27 mouse cellular contexts compared by ENCODE assay signal in the genomic region with DNA sequence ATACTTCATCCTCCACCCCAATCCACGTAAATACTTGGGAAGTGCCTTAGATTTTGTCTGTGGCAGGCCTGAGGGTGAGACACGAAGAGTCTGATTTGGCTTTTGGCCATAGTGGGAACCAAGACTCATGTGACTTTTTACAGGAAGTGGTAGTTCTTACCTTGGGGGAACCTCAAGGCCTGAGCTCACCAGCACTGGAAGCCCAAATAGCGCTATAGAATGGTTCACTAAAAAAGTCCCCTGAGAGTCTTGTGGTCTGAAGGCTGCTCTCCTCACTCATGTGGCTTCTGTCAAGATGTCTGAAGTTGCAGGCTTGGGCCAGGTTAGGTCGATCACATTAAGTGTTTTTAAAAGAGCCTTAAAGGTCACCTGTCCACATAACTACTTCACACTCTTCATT. TPM values are rescaled to one million over a fixed set of nuclear protein-coding genes. Genes with fewer than 3 reads are reported as not detected.
A peak's percentile ranks its signal among the peaks of the same experiment; 100 is the strongest.
DNase-seq lines count a peak whose midpoint lies in the region; ATAC-seq and TF ChIP-seq lines count a peak whose summit lies in the region.
"Had no signal": no experiment of that assay in that cellular context is flagged by ENCODE, and none has a peak within 500 bp of the region (broad histone marks: within the 10 kb centered on the region; RNA-seq: fewer than 3 reads in every experiment).

No protein-coding gene starts in this region.

- DNase-seq in A20 (ENCODE audit: low read depth, low spot score) = peak; percentile 32
- DNase-seq in CD4-positive helper T cell, adult 2 months (ENCODE audit: low read depth, low spot score) = peak; percentile 61
- peak; percentile 73 to 80 for DNase-seq in natural killer cell, adult 2 months (ENCODE audit: low spot score in 2 of 2)
- DNase-seq in frontal cortex, adult 2 months (ENCODE audit: extremely low spot score in 1 of 2, low spot score in 1 of 2) = no peak
- no peak for DNase-seq in forebrain, postnatal 0 days
- no peak for DNase-seq in liver, embryonic 11.5 days (ENCODE audit: low spot score)
- DNase-seq: adrenal gland, postnatal 10 days; cerebellum, adult 9-11 months; gastrocnemius, postnatal 14 days; kidney, adult 18-20 months; kidney, postnatal 25 days; layer of hippocampus, adult 9-11 months; lung, adult 2 months had no signal

- WGBS in forebrain, postnatal 0 days = 85% methylated on average over 4 of the region's 4 CpGs
- WGBS in liver, embryonic 11.5 days = 73% methylated on average over 4 of the region's 4 CpGs

- H3K9me3 ChIP-seq in forebrain, postnatal 0 days (ENCODE audit: low read length) = no peaks in the 10 kb centered on the region
- no peaks in the 10 kb centered on the region; the same call in 1 of the 2 replicates for H3K9me3 ChIP-seq in liver, embryonic 11.5 days (ENCODE audit: control insufficient read depth, low read length)
- H3K9me3 ChIP-seq: embryonic facial prominence, embryonic 12.5 days; forebrain, embryonic 13.5 days; limb, embryonic 10.5 days; neural tube, embryonic 13.5 days had no signal

- ATAC-seq in hematopoietic stem cell, adult 5-6 weeks (replicated peaks in 1 of 2; ENCODE audit: insufficient read depth in 1 of 2, low FRiP score in 2 of 2, low TSS enrichment in 1 of 2, low read depth in 1 of 2, poor library complexity in 2 of 2, severe bottlenecking in 2 of 2) = peak; percentile 83 to 84
- no peak for ATAC-seq in forebrain, postnatal 0 days
- ATAC-seq in liver, embryonic 11.5 days (replicated peaks; ENCODE audit: low FRiP score) = no peak
- ATAC-seq: forebrain, embryonic 13.5 days; hindbrain, postnatal 0 days had no signal

- no peaks in the 10 kb centered on the region for H3K4me1 ChIP-seq in forebrain, postnatal 0 days (ENCODE audit: insufficient read depth)
- H3K4me1 ChIP-seq in liver, embryonic 11.5 days (replicated peaks; ENCODE audit: control insufficient read depth, insufficient read depth, low read length) = no peaks in the 10 kb centered on the region
- H3K4me1 ChIP-seq: embryonic facial prominence, embryonic 12.5 days; forebrain, embryonic 13.5 days; hindbrain, embryonic 10.5 days; limb, embryonic 10.5 days; midbrain, embryonic 10.5 days; neural tube, embryonic 13.5 days had no signal

- no peak overlapping the region for H3K9ac ChIP-seq in forebrain, postnatal 0 days
- H3K9ac ChIP-seq in liver, embryonic 11.5 days (ENCODE audit: low read depth, low read length) = no peak overlapping the region
- H3K9ac ChIP-seq: embryonic facial prominence, embryonic 12.5 days; forebrain, embryonic 13.5 days; neural tube, embryonic 13.5 days had no signal

- no peaks in the 10 kb centered on the region for H3K27me3 ChIP-seq in forebrain, postnatal 0 days (ENCODE audit: insufficient read depth, low read length)
- H3K27me3 ChIP-seq in liver, embryonic 11.5 days (replicated peaks; ENCODE audit: control insufficient read depth, insufficient read depth, low read length) = no peaks in the 10 kb centered on the region
- H3K27me3 ChIP-seq: embryonic facial prominence, embryonic 12.5 days; forebrain, embryonic 13.5 days; neural tube, embryonic 13.5 days had no signal

- H3K27ac ChIP-seq in forebrain, postnatal 0 days (ENCODE audit: low read depth, low read length) = no peak overlapping the region
- no peak overlapping the region for H3K27ac ChIP-seq in liver, embryonic 11.5 days (ENCODE audit: low read depth, low read length)
- H3K27ac ChIP-seq: embryonic facial prominence, embryonic 12.5 days; forebrain, embryonic 13.5 days; hindbrain, embryonic 10.5 days; hindbrain, postnatal 0 days; left cerebral cortex, adult 2 months; limb, embryonic 10.5 days; midbrain, embryonic 10.5 days; neural tube, embryonic 13.5 days had no signal

- H3K4me2 ChIP-seq in forebrain, postnatal 0 days (ENCODE audit: low read depth) = no peak overlapping the region
- H3K4me2 ChIP-seq in liver, embryonic 11.5 days = no peak overlapping the region
- H3K4me2 ChIP-seq: embryonic facial prominence, embryonic 12.5 days; forebrain, embryonic 13.5 days; neural tube, embryonic 13.5 days had no signal

- no peaks in the 10 kb centered on the region for H3K36me3 ChIP-seq in forebrain, postnatal 0 days (ENCODE audit: insufficient read depth)
- H3K36me3 ChIP-seq in liver, embryonic 11.5 days (ENCODE audit: control insufficient read depth, insufficient read depth, low read length) = no peaks in the 10 kb centered on the region
- H3K36me3 ChIP-seq: embryonic facial prominence, embryonic 12.5 days; hindbrain, embryonic 10.5 days; limb, embryonic 10.5 days; midbrain, embryonic 10.5 days; neural tube, embryonic 13.5 days had no signal

- no peak for TF ChIP-seq CTCF in forebrain, postnatal 0 days (IDR thresholded peaks at IDR 0.05; ENCODE audit: low read depth)

- no peak overlapping the region for H3K4me3 ChIP-seq in forebrain, postnatal 0 days (ENCODE audit: low read depth, low read length)
- no peak overlapping the region for H3K4me3 ChIP-seq in liver, embryonic 11.5 days (ENCODE audit: low read depth, low read length)
- H3K4me3 ChIP-seq: embryonic facial prominence, embryonic 12.5 days; erythroblast, embryonic 14.5 days; forebrain, embryonic 13.5 days; hindbrain, embryonic 10.5 days; left cerebral cortex, adult 2 months; limb, embryonic 10.5 days; midbrain, embryonic 10.5 days; neural tube, embryonic 13.5 days had no signal

RNA-seq across cellular contexts. Expression of a gene that starts 18.6 kb away (rescaled TPM):
- not detected in 2 replicates for total RNA-seq in hematopoietic stem cell, adult 5-6 weeks (2017)
- polyA plus RNA-seq in frontal cortex, adult 2 months (2012; rRNA removed) = 1.1 and 1.6 TPM in 2 replicates
- total RNA-seq in forebrain, postnatal 0 days (2014; rRNA removed) = 0.54 TPM in 1 of 2 replicates, not detected in the other
- polyA plus RNA-seq in forebrain, postnatal 0 days (2015; fragmentation: Nextera tagmentation; extraction: Ambion mirVana) = 0.92 and 0.94 TPM in 2 replicates
- not detected in 2 replicates for polyA plus RNA-seq in liver, embryonic 11.5 days (2014; fragmentation: Nextera tagmentation; extraction: Ambion mirVana)
- total RNA-seq: adrenal gland, postnatal 10 days; gastrocnemius, postnatal 14 days; heart, adult 8-10 months; liver, adult 2 months had no signal
- polyA plus RNA-seq: embryonic facial prominence, embryonic 12.5 days; erythroblast, embryonic 14.5 days; forebrain, embryonic 13.5 days; heart, embryonic 16.5 days; hindbrain, embryonic 10.5 days; limb, embryonic 10.5 days; liver, adult 2 months; midbrain, embryonic 10.5 days; neural tube, embryonic 13.5 days; urinary bladder, adult 2 months had no signal

RNA-seq across cellular contexts. Expression of a gene that starts 37.2 kb away (rescaled TPM):
- total RNA-seq in hematopoietic stem cell, adult 5-6 weeks (2017) = 0.13 and 0.20 TPM in 2 replicates
- polyA plus RNA-seq in frontal cortex, adult 2 months (2012; rRNA removed) = 0.08 and 0.10 TPM in 2 replicates
- total RNA-seq in forebrain, postnatal 0 days (2014; rRNA removed) = 0.05 and 0.08 TPM in 2 replicates
- 0.08 and 0.12 TPM in 2 replicates for polyA plus RNA-seq in forebrain, postnatal 0 days (2015; fragmentation: Nextera tagmentation; extraction: Ambion mirVana)
- polyA plus RNA-seq in liver, embryonic 11.5 days (2014; fragmentation: Nextera tagmentation; extraction: Ambion mirVana) = not detected in 2 replicates
- total RNA-seq: gastrocnemius, postnatal 14 days had no signal
- polyA plus RNA-seq: erythroblast, embryonic 14.5 days; forebrain, embryonic 13.5 days; hindbrain, embryonic 10.5 days; limb, embryonic 10.5 days; midbrain, embryonic 10.5 days; neural tube, embryonic 13.5 days had no signal

RNA-seq across cellular contexts. Expression of a gene that starts 47.7 kb away (rescaled TPM):
- total RNA-seq in hematopoietic stem cell, adult 5-6 weeks (2017) = 0.06 TPM in 1 of 2 replicates, not detected in the other
- polyA plus RNA-seq in frontal cortex, adult 2 months (2012; rRNA removed) = 12.0 and 12.6 TPM in 2 replicates
- 22.6 and 30.5 TPM in 2 replicates for total RNA-seq in forebrain, postnatal 0 days (2014; rRNA removed)
- 9.3 and 13.6 TPM in 2 replicates for polyA plus RNA-seq in forebrain, postnatal 0 days (2015; fragmentation: Nextera tagmentation; extraction: Ambion mirVana)
- 16.4 and 17.7 TPM in 2 replicates for polyA plus RNA-seq in liver, embryonic 11.5 days (2014; fragmentation: Nextera tagmentation; extraction: Ambion mirVana)
- total RNA-seq: heart, adult 8-10 months had no signal

Comparison
In these comparisons a context has a peak if more than half of its experiments do, and no peak if none do; other contexts are left out.
1. DNase-seq: peak in A20 (single experiment), CD4-positive helper T cell, adult 2 months (single experiment) and natural killer cell, adult 2 months (2 of 2); none in frontal cortex, adult 2 months (0 of 2), forebrain, postnatal 0 days (single experiment) and liver, embryonic 11.5 days (single experiment).
2. ATAC-seq: peak in hematopoietic stem cell, adult 5-6 weeks (2 of 2); none in forebrain, postnatal 0 days (single experiment) and liver, embryonic 11.5 days (single experiment).